Mouse (Mus musculus) MEL (cell line): ENCODE measurements around the gene 1700029H14Rik. TPM values are rescaled to one million over a fixed set of nuclear protein-coding genes. Genes with fewer than 3 reads are reported as not detected.

Experiments
- DNase-seq: peaks from one replicate; pipeline ENCODE4 v3.0.0; 2011; ENCODE audit warnings: low read depth, low spot score
- H3K27ac ChIP-seq: 2 replicates; pipeline ENCODE4 v1.5.1; 2012; ENCODE audit warnings: low read depth, mild to moderate bottlenecking, control low read depth, low read length, moderate library complexity; ENCODE audit not compliant: control insufficient read depth
- H3K27me3 ChIP-seq, 2 experiments: fragments of 150-350 bp in 1 of 2; sonication (generic) in 1 of 2; 2 replicates each; pipeline ENCODE4 v1.6.1; 2012; ENCODE audit warnings: low read length in 2 of 2, mild to moderate bottlenecking in 2 of 2, improper control_type of control experiment in 1 of 2, moderate library complexity in 1 of 2; ENCODE audit not compliant: insufficient read depth in 2 of 2, control insufficient read depth in 1 of 2
- H3K36me3 ChIP-seq, 2 experiments: 2 replicates each; pipeline ENCODE4 v1.6.1; 2012 to 2014; ENCODE audit warnings: low read length in 2 of 2, improper control_type of control experiment in 1 of 2, inconsistent platforms in 1 of 2, mild to moderate bottlenecking in 1 of 2; ENCODE audit not compliant: insufficient read depth in 2 of 2, control insufficient read depth in 1 of 2
- H3K4me1 ChIP-seq, 2 experiments: fragments of 150-350 bp in 1 of 2; sonication (generic) in 1 of 2; 2 replicates each; pipeline ENCODE4 v1.6.1; 2012; ENCODE audit warnings: low read length in 2 of 2, improper control_type of control experiment in 1 of 2, mild to moderate bottlenecking in 1 of 2; ENCODE audit not compliant: insufficient read depth in 2 of 2, control insufficient read depth in 1 of 2
- H3K4me3 ChIP-seq, 2 experiments: fragments of 150-350 bp in 1 of 2; sonication (generic) in 1 of 2; 2 replicates each; pipeline ENCODE4 v1.5.1; 2012; ENCODE audit warnings: low read depth in 2 of 2, low read length in 2 of 2, mild to moderate bottlenecking in 2 of 2, moderate library complexity in 2 of 2, control low read depth in 1 of 2, improper control_type of control experiment in 1 of 2; ENCODE audit not compliant: control insufficient read depth in 1 of 2, insufficient read depth in 1 of 2
- H3K79me2 ChIP-seq: 2 replicates; pipeline ENCODE4 v1.6.1; 2012; ENCODE audit warnings: mild to moderate bottlenecking, low read length, moderate library complexity; ENCODE audit not compliant: control insufficient read depth, poor library complexity, insufficient read depth
- H3K9ac ChIP-seq: 2 replicates; pipeline ENCODE4 v1.6.1; 2012; ENCODE audit warnings: low read depth, mild to moderate bottlenecking, control low read depth, low read length, moderate library complexity; ENCODE audit not compliant: control insufficient read depth, poor library complexity, severe bottlenecking
- H3K9me3 ChIP-seq: fragments of 150-350 bp; sonication (generic); replicated peaks from 2 replicates; pipeline ENCODE4 v1.6.1; 2012; ENCODE audit warnings: mild to moderate bottlenecking, low read length, improper control_type of control experiment, moderate library complexity; ENCODE audit not compliant: insufficient read depth
- BHLHE40 ChIP-seq: IDR thresholded peaks from 2 replicates; pipeline ENCODE4 v1.6.1; 2012; ENCODE audit warnings: low read depth, mild to moderate bottlenecking, inconsistent platforms, low read length, improper control_type of control experiment, borderline replicate concordance
- CHD2 ChIP-seq: IDR thresholded peaks from 2 replicates; pipeline ENCODE4 v1.6.1; 2011; ENCODE audit warnings: low read length, improper control_type of control experiment
- CTCF ChIP-seq, 3 experiments: IDR thresholded peaks in 2 of 3; conservative IDR thresholded peaks in 1 of 3; 2 replicates each; pipeline ENCODE4 v1.5.1; 2011 to 2012; ENCODE audit warnings: low read length in 3 of 3, low read depth in 2 of 3, mild to moderate bottlenecking in 2 of 3, improper control_type of control experiment in 1 of 3, inconsistent platforms in 1 of 3, mixed read lengths in 1 of 3, moderate library complexity in 1 of 3; ENCODE audit not compliant: control insufficient read depth in 1 of 3, insufficient read depth in 1 of 3, poor library complexity in 1 of 3, severe bottlenecking in 1 of 3
- ELF1 ChIP-seq: IDR thresholded peaks from 2 replicates; pipeline ENCODE4 v1.6.1; 2014; ENCODE audit warnings: low read depth, mild to moderate bottlenecking, inconsistent platforms, low read length, improper control_type of control experiment, moderate library complexity
- GABPA ChIP-seq: IDR thresholded peaks from 2 replicates; pipeline ENCODE4 v1.6.1; 2012; ENCODE audit warnings: low read depth, mild to moderate bottlenecking, inconsistent platforms, low read length, improper control_type of control experiment, moderate library complexity
- GATA1 ChIP-seq: IDR thresholded peaks from 2 replicates; pipeline ENCODE4 v1.6.1; 2011; ENCODE audit warnings: low read depth, low read length, improper control_type of control experiment
- HCFC1 ChIP-seq: IDR thresholded peaks from 2 replicates; pipeline ENCODE4 v1.6.1; 2012; ENCODE audit warnings: low read depth, mild to moderate bottlenecking, inconsistent platforms, low read length, improper control_type of control experiment, moderate library complexity
- KAT2A ChIP-seq: conservative IDR thresholded peaks from 2 replicates; pipeline ENCODE4 v1.6.1; 2012; ENCODE audit warnings: low read depth, low read length, improper control_type of control experiment, inconsistent platforms
- MAZ ChIP-seq: IDR thresholded peaks from 2 replicates; pipeline ENCODE4 v1.6.1; 2012; ENCODE audit warnings: low read depth, mild to moderate bottlenecking, inconsistent platforms, low read length, improper control_type of control experiment
- MYB ChIP-seq: IDR thresholded peaks from 2 replicates; pipeline ENCODE4 v1.6.1; 2011; ENCODE audit warnings: mild to moderate bottlenecking, low read depth, low read length, improper control_type of control experiment
- MYC ChIP-seq: IDR thresholded peaks from 2 replicates; pipeline ENCODE4 v1.6.1; 2011; ENCODE audit warnings: low read depth, mild to moderate bottlenecking, low read length, improper control_type of control experiment, moderate library complexity
- POLR2A ChIP-seq, 2 experiments: IDR thresholded peaks; 2 replicates each; pipeline ENCODE4 v1.6.1; 2011 to 2012; ENCODE audit warnings: low read length in 2 of 2, mild to moderate bottlenecking in 2 of 2, control low read depth in 1 of 2, improper control_type of control experiment in 1 of 2, low read depth in 1 of 2, moderate library complexity in 1 of 2; ENCODE audit not compliant: control insufficient read depth in 1 of 2, insufficient read depth in 1 of 2, poor library complexity in 1 of 2
- RCOR1 ChIP-seq: IDR thresholded peaks from 2 replicates; pipeline ENCODE4 v1.6.1; 2012; ENCODE audit warnings: low read depth, mild to moderate bottlenecking, inconsistent platforms, low read length, improper control_type of control experiment
- SIN3A ChIP-seq: IDR thresholded peaks from 2 replicates; pipeline ENCODE4 v1.6.1; 2012; ENCODE audit warnings: low read length, improper control_type of control experiment, inconsistent platforms
- TBP ChIP-seq: IDR thresholded peaks from 2 replicates; pipeline ENCODE4 v1.8.0; 2011; ENCODE audit warnings: low read depth, low read length, improper control_type of control experiment
- UBTF ChIP-seq: IDR thresholded peaks from 2 replicates; pipeline ENCODE4 v1.6.1; 2012; ENCODE audit warnings: low read depth, mild to moderate bottlenecking, inconsistent platforms, low read length, improper control_type of control experiment, moderate library complexity, borderline replicate concordance; ENCODE audit not compliant: insufficient read depth
- USF2 ChIP-seq, 2 experiments: IDR thresholded peaks; 2 replicates each; pipeline ENCODE4 v1.6.1; 2011 to 2012; ENCODE audit warnings: improper control_type of control experiment in 2 of 2, low read length in 2 of 2, borderline replicate concordance in 1 of 2, inconsistent platforms in 1 of 2, low read depth in 1 of 2, mild to moderate bottlenecking in 1 of 2; ENCODE audit not compliant: insufficient read depth in 1 of 2
- ZC3H11A ChIP-seq: IDR thresholded peaks from 2 replicates; pipeline ENCODE4 v1.6.1; 2012; ENCODE audit warnings: low read depth, mild to moderate bottlenecking, inconsistent platforms, low read length, improper control_type of control experiment
- ZKSCAN1 ChIP-seq: IDR thresholded peaks from 2 replicates; pipeline ENCODE4 v1.6.1; 2012; ENCODE audit warnings: low read depth, mild to moderate bottlenecking, inconsistent platforms, low read length, improper control_type of control experiment, moderate library complexity
- ZMIZ1 ChIP-seq: IDR thresholded peaks from 2 replicates; pipeline ENCODE4 v1.6.1; 2012; ENCODE audit warnings: low read depth, mild to moderate bottlenecking, inconsistent platforms, low read length, improper control_type of control experiment, moderate library complexity
- polyA plus RNA-seq, 2 experiments: library from polyadenylated mRNA; stranded (reverse) in 1 of 2; unstranded in 1 of 2; fragments of >175 nt in 1 of 2; fragments of >200 nt in 1 of 2; gene quantifications; 2 replicates each; pipeline versions ENCODE4 v1.2.1 to v1.2.4; 2012; ENCODE audit warnings: low replicate concordance in 2 of 2, low read depth in 1 of 2; ENCODE audit not compliant: insufficient read length in 2 of 2, insufficient read depth in 1 of 2, missing spikeins in 1 of 2
- total RNA-seq: library from RNA; depleted of rRNA; stranded (reverse); fragments of 300-350 nt; gene quantifications from 2 replicates; pipeline ENCODE4 v1.2.3, GENCODE M21; 2012

Gene 1700029H14Rik
- total and polyA plus RNA-seq, 3 experiments, result 0.06 TPM; not detected in 2

DNA sequence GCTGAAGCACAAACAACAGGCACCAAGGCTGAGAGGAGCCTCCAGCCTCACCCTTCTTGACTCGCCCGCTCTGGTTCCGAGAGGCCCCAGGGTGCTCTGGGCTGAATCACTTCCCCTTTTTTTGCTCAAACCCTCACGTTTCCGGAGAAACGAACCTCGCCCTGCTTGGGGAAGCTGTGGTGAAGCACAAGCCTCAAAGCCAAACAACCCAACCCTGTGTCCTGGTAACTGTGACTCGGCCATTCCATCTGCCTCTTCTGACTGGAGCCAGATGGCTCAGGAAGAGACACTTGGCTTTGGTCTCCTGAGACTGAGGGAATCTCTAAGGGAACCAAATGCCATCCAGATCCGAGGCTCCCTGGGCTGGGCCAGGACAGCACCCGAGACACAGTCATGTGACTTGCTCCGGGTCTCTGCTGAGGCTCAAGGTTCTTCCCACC, 32.6 kb upstream of the 1700029H14Rik start (continued):
- TF ChIP-seq ZKSCAN1 (no peak), MYC (no peak), POLR2A (IDR thresholded peaks at IDR 0.05; ENCODE audit: control insufficient read depth in 1 of 2, insufficient read depth in 1 of 2, low read depth in 1 of 2, low read length in 2 of 2, poor library complexity in 1 of 2) (peak; percentile 33 to 52; a peak in 2 of 4 replicates), UBTF (no peak), GABPA (no peak), HCFC1 (no peak), BHLHE40 (peak; percentile 76), USF2 (IDR thresholded peaks at IDR 0.05; ENCODE audit: borderline replicate concordance in 1 of 2, insufficient read depth in 1 of 2, low read depth in 1 of 2, low read length in 2 of 2) (peak in 1 of 2 experiments; percentile 29; a peak in 1 of 4 replicates)

DNA sequence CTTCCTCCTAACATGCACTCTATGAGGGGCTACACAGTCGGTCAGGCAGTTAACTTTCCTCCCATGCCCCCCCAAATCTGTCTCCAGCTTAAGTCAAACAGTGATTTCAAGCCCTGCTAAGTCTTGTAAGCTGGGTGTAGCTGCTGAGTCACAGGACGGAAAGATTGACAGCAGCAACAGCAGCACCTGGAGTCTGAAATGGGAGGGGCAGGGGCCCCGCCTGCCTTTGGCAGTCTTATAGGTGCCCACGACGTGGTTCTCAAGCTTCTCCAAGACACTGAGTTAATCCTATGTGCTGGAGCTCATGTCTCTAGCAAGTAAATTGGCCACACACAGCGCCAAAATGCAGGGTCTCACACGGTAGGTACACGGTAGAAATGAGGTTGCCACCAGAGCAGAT, 31.1 kb upstream of the 1700029H14Rik start:
- TF ChIP-seq ZMIZ1, result no peak
- no peak for TF ChIP-seq ELF1
- no peak for TF ChIP-seq CHD2
- no peak for TF ChIP-seq ZC3H11A
- no peak for TF ChIP-seq CTCF (IDR thresholded peaks at IDR 0.05 in 2 of 3, conservative IDR thresholded peaks at IDR 0.05 in 1 of 3; ENCODE audit: control insufficient read depth in 1 of 3, insufficient read depth in 1 of 3, low read depth in 2 of 3, low read length in 3 of 3, poor library complexity in 1 of 3, severe bottlenecking in 1 of 3)
- TF ChIP-seq RCOR1, result no peak
- no peak for TF ChIP-seq KAT2A
- no peak overlapping the region for H3K9ac ChIP-seq
- no peak overlapping the region for H3K27ac ChIP-seq
- DNase-seq, result no peak
- H3K36me3 ChIP-seq, result peaks cover 2 to 14% of the 10 kb centered on the region in 2 experiments; a peak in 3 of 4 replicates
- no peaks in the 10 kb centered on the region for H3K9me3 ChIP-seq
- no peaks in the 10 kb centered on the region for H3K79me2 ChIP-seq
- H3K4me1 ChIP-seq, result peaks cover 7 to 17% of the 10 kb centered on the region in 2 experiments
- no peak overlapping the region for H3K4me3 ChIP-seq
- no peaks in the 10 kb centered on the region for H3K27me3 ChIP-seq

- Histone ChIP-seq H3K9me3 (no peaks in the 10 kb centered on the region), H3K4me3 (no peak overlapping the region), H3K4me1 (peaks cover 7 to 17% of the 10 kb centered on the region in 2 experiments), H3K27ac (no peak overlapping the region), H3K79me2 (no peaks in the 10 kb centered on the region), H3K9ac (no peak overlapping the region), H3K27me3 (no peaks in the 10 kb centered on the region), H3K36me3 (peaks cover 2 to 14% of the 10 kb centered on the region in 2 experiments; a peak in 3 of 4 replicates)
- no peak for DNase-seq
- TF ChIP-seq SIN3A, result no peak
- no peak for TF ChIP-seq MAZ
- no peak for TF ChIP-seq TBP
- TF ChIP-seq ZKSCAN1, result no peak
- no peak for TF ChIP-seq GATA1
- TF ChIP-seq MYB, result no peak
- no peak for TF ChIP-seq KAT2A
These were observed 29.0 kb upstream of the 1700029H14Rik start for GRCm38 (mm10) chr8:13591246-13591645.
